Mouse (Mus musculus) adrenal gland, postnatal 10 days (tissue): Measurements from ENCODE around the gene Apom. TPM values are rescaled to one million over a fixed set of nuclear protein-coding genes. Genes with fewer than 3 reads are reported as not detected.
A peak's percentile ranks its signal among the peaks of the same experiment; 100 is the strongest.

Experiments used
- DNase-seq: peaks from one replicate; pipeline ENCODE4 v3.0.0; 2021; ENCODE audit warnings: mixed read lengths
- total RNA-seq, 2 experiments: library from RNA; stranded (reverse); gene quantifications; 2 replicates each; pipeline ENCODE4 v1.2.3; 2021

Apom gene
- total RNA-seq, 2 experiments from 2014 or later: 44.8 to 115 TPM

DNA sequence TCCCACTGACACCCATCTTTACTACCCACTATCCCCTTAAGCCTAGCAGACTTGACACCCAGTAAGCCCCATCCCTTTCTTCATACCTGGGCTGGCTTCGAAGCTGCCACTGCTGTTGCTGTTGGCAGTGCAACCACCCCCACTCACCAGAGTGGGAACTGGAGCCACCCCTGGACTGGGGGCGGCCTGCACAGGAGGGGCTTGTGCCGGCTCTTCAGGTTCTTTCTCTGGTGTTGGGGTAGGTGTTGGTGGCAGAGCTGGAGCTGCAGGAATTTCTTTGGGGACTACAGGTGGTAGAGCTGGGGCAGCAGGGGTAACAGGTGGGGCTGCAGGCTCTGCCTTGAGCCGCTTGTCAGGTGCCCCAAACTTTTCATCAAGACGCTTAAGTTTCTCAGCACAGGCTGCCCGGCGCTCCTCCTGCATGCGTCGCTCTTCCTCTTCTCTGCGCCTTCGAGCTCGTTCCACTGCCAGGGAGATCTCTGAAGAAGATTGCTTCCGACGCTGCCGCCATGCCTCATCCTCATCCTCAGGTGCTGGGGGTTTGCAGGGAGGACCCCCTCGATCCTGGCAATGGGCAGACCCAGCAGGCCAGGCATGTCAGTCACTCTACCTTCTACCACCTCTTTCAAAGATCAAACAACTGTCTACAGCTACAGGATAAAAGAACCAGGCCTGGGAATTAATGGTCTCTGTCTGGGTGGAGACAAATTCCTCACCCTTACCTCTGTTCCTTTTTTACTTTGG, 27.2 kb upstream of the Apom start:
- no peak for DNase-seq

DNA sequence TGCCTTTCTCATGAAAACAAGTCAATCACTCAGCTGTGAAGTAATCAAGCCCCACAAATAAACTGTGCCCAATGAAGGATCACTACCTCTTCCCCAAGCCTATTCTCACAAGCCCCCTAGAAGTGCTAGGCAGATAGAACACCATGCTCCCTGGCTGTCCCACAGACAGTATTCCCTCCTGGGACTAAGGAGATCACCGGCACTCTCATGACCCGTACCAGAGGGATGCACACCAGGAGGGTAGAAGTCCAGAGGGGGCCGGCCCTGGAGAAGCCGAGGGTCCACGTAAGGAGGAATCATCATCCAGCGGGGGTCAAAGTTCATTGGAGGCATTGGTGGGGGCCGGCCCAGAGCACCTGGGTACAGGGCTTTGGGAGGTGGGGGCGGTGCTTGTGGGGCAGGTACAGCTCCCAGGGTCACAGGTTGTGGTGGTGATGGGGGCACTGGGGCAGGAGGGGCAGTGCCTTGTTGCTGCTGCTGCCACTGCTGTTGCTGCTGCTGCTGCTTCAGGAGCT, 25.9 kb upstream of the Apom start:
- no peak for DNase-seq

DNA sequence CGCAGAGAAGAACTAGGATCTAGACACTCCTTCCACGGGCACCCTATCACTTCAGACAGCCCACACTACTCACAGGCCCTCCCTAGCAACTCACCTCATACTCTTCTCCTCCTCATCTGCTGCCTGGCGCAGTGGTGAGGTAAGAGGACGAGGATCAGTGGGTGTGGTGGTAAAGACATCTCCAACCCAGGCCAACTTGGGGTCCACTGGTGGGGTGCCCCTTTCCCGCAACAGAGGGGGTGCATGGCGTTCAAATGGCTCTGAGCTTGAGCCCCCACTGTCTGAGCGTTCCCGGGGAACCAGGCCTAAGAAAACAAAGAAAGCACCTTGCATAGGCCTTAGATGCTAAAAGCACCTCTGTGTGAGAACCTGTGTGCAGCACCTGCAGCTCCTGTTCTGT, 25.4 kb upstream of the Apom start:
- DNase-seq: no peak

DNA sequence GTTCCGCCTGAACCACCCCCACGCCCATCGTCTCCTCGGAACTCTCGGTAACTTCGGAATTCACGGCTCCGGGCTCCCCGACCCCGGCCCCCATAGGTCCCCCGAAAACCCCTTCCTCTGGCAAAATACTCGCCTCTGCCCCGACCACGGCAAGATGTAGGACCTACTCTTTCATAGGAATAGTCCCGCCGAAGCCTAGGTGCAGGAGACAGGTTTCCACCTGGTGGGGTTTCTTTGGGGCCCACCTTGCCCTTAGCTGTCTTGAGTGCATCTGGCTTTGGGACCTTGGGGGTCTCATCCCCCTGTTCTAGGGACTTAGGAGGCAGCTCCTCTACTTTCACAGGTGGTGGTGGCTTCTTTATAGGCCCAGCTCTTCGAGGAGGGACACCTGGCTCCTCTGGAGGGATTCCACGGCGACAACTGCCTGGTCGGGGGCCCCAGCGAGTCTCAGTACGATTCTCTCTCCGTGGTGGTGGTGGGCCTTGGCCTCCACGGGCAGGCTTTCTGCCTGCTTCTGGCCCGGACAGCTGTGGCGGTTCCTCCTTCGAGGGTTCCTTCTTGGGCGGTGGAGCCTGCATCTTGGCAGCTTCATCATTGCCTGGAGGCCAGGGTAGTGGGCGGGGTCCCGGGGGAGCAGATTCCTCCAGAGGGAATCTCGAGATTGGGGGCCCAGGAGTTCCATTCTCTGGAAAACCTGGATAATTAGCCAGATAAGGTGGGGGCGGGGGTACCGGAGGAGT, 24.8 kb upstream of the Apom start:
- DNase-seq: no peak

DNA sequence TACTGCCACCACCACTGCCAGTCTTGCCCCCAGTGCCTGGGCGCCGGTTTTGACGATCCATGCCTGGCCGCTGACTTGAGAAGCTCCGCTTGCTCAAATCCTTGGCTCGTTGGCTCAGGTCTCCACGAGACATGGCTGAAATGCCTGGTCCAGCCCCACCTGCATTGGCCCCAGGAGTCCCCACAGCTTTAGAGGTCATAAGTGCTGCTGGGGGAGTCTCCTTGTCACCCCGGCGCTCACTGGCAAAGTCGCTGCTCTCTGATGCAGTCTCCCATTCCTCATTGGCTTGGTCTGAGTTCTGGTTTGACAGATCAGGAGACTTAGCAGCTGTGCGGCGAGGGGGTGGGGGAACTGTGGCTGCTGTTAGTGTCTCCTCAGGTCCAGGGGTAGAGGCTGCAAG, 23.6 kb upstream of the Apom start:
- DNase-seq: no peak

DNA sequence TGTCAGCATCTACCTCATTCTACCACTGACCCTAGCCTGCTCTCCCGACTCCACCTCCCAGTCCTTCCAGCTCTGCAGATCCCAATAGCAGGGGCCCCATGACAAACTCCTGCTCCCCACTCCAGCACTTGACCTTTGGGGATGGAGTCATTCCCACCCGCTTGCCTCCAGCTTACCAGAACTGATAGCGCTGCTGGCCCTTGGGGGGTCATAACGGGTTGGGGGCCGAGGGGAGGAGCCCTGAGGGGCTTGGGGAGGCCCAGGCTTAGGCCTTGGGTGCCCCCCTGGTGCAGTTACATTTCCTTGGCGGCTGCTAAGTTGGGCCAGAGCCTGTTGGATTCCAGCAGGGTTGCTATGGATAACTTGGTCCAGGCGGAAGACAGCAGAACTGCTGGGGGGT, 22.8 kb upstream of the Apom start:
- no peak for DNase-seq

DNA sequence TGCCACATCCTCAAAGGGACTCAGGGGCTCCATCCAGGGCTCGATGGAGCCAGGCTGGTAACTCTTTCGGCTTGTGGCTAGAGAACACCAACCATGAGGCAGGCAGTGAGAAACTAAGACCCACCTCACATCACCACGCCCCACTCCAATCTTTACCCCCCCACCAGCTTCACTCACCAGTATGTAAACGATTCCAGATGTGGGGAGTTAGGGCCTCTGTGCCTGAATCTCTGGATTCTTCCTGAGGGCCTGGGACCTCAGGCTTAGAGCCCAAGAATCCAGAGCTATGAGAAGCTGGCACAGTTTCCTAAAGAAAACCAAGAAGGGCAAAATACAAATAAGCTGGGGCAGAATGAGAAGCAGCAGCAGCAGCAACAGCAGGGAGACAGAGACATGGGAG, 22.1 kb upstream of the Apom start:
- no peak for DNase-seq

DNA sequence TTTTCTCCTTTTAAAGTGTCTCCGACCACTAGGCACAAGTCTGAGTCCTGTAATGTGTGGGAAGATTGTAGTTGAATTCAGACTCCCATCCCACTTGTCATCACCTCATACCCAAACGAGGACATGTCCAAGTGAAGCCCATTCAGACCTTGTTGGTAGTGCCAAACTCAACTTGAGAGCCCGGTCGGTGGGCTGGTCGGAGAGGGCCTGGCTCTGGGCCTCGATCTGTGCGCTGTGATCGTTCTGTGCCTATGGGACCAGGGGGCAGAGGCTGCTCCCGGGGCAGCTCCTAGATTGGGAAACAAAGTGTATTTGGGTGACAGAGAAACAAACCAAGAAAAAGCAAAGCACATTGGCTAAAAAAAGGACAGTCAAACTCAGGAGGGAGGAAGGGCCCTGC, 21.2 kb upstream of the Apom start:
- DNase-seq: no peak

DNA sequence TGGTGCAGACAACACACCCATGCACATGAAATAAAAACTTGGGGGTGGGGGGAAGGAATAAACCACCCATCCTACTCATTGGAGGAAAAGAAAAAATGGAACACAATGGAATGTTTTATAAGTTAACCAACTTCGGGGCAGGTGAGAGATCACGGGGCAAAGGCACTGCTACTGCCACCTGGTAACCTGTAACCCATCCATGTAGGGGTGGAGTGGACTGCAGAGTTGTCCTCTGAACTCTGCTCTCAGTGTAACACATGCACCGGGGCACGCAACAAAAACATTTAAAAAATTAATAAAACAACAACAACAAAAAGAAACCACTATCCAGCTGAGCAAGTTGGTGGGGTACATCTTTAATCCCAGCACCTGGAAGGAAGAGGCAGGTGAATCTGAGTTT, 20.3 kb upstream of the Apom start:
- no peak for DNase-seq

DNA sequence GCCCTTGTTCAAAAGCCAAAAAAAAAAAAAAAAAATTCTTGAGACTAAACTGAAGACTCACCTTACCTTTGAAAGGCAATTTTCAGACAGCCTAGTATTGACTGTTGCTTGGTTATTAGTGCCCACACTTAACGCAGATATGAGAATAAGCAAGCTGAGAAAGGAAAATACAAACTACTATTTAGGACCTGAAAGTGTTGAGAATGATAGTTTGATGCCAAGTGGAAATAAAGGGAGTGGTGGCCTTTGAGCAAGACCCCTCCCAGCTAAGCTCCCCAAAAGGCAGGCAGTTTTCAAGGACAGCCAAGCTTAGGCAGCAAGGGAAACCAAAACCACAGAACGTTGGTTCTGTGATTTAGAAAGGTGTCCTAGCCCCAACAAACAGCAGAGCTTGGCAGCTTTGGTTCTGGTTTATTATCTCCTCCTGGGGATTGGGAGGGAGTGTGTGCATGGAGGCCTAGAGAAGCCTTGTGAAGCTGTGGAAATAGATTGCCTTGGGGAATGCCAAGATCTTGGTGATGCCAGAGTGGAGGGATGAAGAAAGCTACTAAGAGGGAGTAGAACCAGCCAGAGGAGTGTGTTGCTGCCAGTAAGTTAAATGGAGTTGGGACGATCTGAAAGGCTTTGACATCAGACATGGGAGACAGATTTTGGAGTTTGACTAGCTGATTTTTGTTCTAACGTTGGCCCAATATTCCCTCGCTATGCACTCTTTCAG, 16.2 kb upstream of the Apom start:
- peak; percentile 54 for DNase-seq

DNA sequence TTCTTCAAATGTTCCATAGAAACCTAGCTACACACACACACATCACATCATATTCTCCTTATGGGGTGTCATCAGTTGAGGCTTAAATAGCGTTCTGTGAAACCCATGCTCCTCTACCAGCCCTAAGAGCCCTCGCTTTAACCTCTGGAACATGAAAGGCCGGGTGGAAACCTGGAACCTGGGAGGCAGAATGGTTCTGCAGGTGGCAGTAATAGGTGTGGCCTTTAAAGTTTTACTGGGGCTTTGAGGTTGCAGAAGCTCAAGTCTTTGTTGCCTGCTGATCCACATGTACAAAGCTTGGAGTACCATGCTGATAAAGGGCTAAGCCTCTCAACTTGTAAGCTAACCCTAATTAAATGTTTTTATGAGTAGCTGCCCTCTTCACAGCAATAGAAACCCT, 15.5 kb upstream of the Apom start:
- DNase-seq: no peak

DNA sequence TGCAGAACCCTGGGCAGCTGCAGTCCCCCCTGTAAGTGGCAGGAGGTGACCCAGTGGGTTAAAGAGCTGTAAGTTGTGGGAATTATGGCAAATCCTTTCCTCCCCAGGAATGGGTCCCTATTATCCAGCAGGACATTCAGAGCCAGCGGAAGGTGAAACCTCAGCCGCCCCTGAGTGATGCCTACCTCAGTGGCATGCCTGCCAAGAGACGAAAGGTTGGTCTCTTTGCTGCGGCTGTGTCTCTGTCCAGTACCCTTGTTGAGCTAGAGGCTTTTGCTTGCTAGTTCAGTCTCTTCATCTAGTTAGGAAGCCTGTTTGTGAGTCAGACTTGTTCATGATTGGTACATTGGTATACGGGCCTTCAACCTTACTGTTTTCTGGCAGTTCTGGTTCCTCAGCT, 14.3 kb upstream of the Apom start:
- DNase-seq: no peak

DNA sequence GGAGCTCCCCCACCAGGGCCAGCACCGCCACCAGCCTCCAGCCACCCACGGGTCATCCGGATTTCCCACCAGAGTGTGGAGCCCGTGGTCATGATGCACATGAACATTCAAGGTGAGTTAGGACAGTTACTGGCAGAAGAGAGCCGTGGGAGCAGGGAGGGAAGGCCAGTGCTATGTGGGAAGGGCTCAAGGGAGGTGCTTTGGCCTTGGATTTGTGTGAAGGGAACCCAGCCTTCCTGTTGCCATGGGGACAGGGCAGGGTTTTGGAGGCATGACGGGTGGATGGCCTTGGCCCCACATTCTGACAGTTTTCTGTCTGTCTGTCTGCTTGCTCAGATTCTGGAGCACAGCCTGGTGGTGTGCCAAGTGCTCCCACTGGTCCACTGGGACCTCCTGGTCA, 10.1 kb upstream of the Apom start:
- peak; percentile 86 for DNase-seq

DNA sequence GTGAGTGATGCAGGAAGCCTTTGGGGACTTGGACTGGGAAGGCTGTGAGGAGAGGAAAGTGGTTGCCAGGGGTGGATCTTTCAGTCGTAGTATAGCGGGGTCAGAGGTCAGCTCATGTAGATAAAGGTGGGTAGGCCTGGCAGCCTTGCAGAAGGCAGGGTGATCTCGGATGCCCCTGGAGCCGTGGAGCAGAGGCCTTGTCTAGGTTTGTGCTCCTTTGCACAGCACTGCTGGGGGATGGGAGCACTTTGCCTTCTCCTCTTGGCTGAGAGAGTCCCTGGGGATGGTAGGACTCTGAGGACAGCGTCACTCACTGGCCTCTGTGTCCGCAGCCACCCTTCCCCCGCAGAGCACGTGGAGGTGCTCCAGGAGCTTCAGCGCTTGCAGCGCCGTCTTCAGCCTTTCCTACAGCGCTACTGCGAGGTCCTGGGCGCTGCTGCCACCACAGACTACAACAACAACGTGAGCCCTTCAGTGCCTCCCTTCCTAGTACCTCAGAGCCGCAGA, 8.7 kb upstream of the Apom start:
- peak; percentile 75 for DNase-seq

DNA sequence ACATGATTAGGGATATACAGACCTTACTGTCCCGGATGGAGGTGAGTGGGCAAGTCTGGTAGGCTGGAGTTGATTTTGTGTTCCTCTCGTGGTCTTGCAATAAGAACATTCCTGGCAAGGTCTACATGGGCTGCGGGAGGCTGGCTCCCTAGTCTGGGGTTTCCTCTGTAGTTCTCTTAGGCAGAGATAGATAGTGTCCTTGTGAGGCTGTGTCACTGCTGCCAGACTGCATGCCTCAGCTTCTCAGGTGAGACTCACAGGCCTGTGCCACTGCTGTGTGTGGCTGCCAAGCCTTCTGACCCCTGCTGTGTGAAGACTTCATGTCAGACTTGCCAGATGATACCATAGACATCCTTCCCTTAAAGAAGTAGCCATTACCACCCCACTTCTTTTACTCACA, 7.4 kb upstream of the Apom start:
- DNase-seq: no peak

DNA sequence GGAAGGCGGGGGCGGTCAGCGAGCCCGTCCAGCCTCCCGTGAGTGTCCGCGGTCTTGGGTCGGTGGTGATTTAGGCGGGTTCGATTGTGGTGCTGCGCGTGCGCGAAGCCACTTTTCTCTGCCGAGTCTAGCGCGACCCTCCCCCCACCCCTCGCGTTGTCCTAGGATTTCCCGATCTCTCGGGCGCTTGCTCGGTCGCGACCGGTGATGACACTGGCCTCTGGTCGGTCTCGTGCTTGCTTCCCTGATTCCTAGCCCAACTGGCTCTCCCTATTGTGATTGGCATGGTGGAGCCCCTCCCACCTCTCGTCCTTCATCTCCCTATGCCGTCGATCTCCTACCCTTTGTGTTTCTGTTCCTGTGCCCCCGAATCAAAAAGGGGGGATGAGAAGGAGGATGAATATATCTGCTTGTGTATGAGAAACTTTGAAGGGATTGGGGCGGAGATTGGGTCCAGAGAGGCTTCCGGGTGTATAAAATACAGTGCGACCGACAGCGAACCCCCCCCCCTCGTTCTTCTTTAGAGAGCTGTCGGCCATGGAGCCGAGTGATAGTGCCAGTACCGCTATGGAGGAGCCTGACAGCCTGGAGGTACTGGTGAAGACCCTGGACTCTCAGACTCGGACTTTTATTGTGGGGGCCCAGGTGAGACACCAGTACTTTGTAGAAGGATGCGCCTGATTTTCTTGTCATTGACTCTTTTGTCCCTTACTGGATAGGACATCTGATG, 3.9 kb upstream of the Apom start:
- DNase-seq: no peak

DNA sequence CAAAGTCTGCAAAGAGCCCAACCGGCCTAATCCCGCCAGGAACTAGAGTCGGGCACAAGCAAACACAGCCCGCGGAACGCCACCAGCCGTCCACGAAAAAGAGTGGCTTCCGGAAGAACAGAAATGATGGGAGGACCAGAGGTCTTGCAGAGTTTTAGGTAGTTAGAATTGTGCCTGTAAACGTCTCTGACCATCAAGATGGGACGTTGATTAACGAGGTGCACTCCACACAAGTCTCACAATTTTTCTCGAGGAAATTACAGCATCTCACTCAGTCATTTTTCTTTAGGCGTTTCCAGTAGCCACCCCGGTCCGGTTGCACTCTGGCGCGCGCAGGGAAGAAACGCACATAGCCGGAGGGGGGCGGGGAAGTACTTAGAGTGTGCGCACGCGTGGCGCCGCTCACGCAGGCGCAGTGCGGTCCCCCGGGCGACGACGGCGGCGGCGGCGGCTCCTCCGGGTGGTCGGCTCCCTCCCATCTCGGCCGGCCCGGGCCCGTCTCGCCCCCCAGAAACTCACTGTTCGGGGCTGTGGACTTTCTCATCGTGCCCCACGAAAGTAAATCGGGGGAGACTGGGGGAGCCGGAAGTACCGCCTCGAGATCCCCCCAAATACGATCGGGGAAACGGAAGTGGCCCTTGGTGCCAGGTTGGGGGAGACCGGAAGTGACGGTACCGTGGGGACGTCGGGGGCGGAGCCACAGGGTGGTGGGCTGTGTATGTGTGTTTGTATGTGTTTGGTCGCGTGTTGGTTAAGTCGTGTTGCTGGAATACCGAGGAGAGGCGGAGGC, 3.1 kb upstream of the Apom start, which contains the start of gene Bag6:
Gene Bag6 (plus strand): TSS at position 378 of the 790 bp plus-strand sequence.
- DNase-seq: peak; percentile 96

DNA sequence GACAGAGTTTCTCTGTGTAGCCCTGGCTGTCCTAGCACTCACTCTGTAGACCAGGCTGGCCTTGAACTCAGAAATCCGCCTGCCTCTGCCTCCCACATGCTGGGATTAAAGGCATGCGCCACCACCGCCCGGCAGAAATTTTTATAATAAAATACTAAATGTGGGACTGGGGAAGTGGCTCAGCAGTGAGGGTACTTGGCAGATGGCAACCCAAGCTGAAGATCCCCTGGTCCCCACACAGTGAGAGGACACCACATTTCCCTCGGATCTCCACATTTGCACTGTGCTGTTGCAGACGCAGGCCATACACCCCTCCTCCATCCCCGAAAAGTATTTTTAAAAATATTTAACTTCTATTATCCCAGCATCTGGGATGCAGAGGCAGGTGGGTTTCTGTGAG, 1.7 kb upstream of the Apom start:
- no peak for DNase-seq

DNA sequence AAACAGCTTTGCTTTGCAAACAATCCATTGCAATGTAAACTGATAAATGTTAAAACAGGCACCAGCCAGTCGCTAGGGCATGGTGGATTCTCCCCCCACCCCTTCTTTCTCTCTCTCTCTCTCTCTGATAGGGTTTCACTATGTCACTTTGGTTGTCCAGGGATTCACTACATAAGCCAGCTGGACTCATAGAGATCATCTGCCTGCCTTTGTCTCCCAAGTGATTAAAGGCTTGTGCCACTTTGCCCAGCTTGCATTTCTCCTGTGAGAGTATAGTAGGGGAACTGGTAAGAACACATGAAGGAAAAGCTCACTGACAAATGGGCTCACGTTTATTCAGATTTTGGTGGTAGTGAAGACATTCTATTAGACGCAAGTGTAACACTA, 317 bp upstream of the Apom start:
- no peak for DNase-seq

DNA sequence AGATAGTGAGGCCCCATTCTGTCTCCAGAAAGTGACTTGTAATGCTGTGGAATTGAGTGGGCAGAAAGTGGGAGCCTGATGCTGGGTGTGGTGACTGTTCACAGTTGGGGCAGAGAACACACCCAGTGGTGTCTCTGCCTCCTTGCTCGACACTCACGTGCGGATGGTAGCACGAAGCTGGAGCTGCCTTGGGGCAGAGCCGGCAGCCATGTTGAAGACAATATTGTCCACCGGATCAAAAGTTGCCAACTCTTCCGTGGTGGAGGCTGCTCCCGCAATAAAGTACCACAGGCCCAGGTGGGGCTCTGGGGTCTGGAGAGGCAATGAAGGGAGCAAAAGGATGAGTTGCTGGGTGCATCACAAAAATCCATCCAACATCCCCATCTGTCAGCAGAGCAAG, 812 bp downstream of the Apom start:
- DNase-seq: no peak

DNA sequence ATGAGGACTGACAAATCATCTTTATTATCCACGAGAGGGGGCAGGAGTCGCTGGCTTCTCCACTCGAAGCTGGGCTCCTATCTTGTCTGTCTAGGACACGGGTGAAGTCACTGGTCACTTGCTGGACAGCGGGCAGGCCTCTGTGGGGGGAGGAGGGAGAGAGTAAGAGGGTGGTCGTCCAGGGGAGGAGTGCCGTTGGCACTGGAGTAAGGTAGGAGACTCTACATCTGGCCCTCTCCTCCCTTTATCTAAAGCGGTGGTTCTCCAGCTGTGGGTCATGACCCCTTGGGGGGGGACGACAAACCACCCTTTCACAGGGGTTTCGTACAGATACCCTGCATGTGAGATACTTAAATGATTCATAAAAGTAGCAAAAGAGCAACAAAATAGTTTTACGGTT, 2.9 kb downstream of the Apom start:
- no peak for DNase-seq
